8 mouse cellular contexts compared by ENCODE assay signal in the genomic region with DNA sequence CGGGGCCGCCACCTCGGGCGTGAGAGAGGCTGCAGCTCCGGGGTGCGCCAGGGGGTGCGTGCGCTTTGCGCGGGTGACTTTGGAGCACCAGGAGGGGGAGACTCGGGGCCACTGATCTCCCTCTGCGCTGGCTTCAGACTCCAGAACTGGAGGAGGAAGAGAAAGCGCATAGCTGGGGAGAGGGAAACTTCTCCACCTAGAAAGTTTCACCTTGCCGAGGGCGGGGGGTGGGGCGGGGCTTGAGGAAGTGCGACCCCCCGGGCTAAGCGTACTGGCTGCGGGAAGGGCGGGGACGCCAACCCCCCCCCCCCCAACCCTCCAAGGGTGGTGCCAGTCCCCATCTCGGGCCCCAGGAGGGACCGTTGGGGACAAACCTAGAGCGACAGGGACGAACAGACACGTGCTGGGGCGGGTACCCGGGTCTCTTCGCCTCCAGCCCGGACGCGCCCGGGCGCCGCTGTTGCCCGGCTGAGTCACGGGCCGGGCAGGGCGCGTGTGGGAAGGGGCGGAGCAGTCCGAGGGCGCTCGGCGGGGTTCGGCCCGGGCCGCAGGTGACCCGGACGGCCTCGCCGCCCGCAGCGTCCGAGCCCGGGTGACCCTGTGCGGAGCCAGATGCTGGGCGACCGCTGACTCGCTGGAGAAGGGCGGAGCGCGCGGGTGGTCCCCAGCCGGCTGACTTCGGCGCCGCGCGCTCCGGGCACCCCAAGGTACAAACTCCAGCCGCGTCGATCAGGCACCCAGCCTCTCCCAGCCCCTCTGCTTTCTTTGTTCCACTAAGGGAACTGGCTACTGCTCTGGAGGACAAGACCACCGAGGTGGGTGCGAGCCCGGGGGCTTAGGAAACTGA. TPM values are rescaled to one million over a fixed set of nuclear protein-coding genes. Genes with fewer than 3 reads are reported as not detected.
DNase-seq lines count a peak whose midpoint lies in the region; ATAC-seq lines count a peak whose summit lies in the region.

A gene (plus strand): TSS at position 367 of the 847 bp plus-strand sequence.

- H3K9me3 ChIP-seq in forebrain, embryonic 14.5 days (replicated peaks; ENCODE audit: control insufficient read depth, low read length), result no peaks in the 10 kb centered on the region
- no peaks in the 10 kb centered on the region for H3K9me3 ChIP-seq in limb, embryonic 11.5 days (ENCODE audit: control insufficient read depth, low read length)
- H3K9me3 ChIP-seq in midbrain, embryonic 11.5 days (ENCODE audit: control insufficient read depth, low read length), result no peaks in the 10 kb centered on the region
- H3K9me3 ChIP-seq in stomach, embryonic 16.5 days (replicated peaks; ENCODE audit: control insufficient read depth, low read length), result no peaks in the 10 kb centered on the region

- H3K36me3 ChIP-seq in forebrain, embryonic 14.5 days (ENCODE audit: control insufficient read depth, insufficient read depth, low read length), result no peaks in the 10 kb centered on the region
- H3K36me3 ChIP-seq in limb, embryonic 11.5 days (ENCODE audit: control insufficient read depth, insufficient read depth, low read length), result no peaks in the 10 kb centered on the region
- H3K36me3 ChIP-seq in midbrain, embryonic 11.5 days (ENCODE audit: control insufficient read depth, insufficient read depth, low read length), result no peaks in the 10 kb centered on the region
- no peaks in the 10 kb centered on the region for H3K36me3 ChIP-seq in stomach, embryonic 16.5 days (ENCODE audit: control insufficient read depth, insufficient read depth, low read length)

- H3K27ac ChIP-seq in forebrain, embryonic 14.5 days (ENCODE audit: low read depth, low read length), result no peak within 1 kb of the TSS
- no peak within 1 kb of the TSS for H3K27ac ChIP-seq in limb, embryonic 11.5 days (replicated peaks; ENCODE audit: low read depth, low read length)
- H3K27ac ChIP-seq in midbrain, embryonic 11.5 days (ENCODE audit: low read depth, low read length), result no peak within 1 kb of the TSS
- H3K27ac ChIP-seq in stomach, embryonic 16.5 days (ENCODE audit: low read length), result peak within 1 kb of the TSS; percentile 88

- ATAC-seq in forebrain, embryonic 14.5 days, result peak; percentile 84
- peak; percentile 65 to 73 for ATAC-seq in hematopoietic stem cell, adult 5-6 weeks (replicated peaks in 1 of 2; ENCODE audit: insufficient read depth in 1 of 2, low FRiP score in 2 of 2, low TSS enrichment in 1 of 2, low read depth in 1 of 2, poor library complexity in 2 of 2, severe bottlenecking in 2 of 2)
- peak; percentile 85 for ATAC-seq in limb, embryonic 11.5 days (ENCODE audit: insufficient number of reproducible peaks, low FRiP score, low TSS enrichment, low read depth)
- ATAC-seq in midbrain, embryonic 11.5 days (ENCODE audit: low FRiP score), result peak; percentile 90
- peak; percentile 93 for ATAC-seq in stomach, embryonic 16.5 days (ENCODE audit: insufficient read depth, low FRiP score)

- DNase-seq in ES-CJ7 (ENCODE audit: low read depth, low spot score), result peak; percentile 58
- DNase-seq in adrenal gland, adult 2 months, result peak; percentile 85
- peak; percentile 37 for DNase-seq in forebrain, embryonic 14.5 days (ENCODE audit: low spot score)
- DNase-seq in limb, embryonic 11.5 days (ENCODE audit: low spot score), result peak; percentile 62
- peak; percentile 92 for DNase-seq in midbrain, embryonic 11.5 days (ENCODE audit: low spot score, missing footprints)
- DNase-seq in cerebellum, adult 11-12 months, result no peak

- peaks cover 16% of the 10 kb centered on the region for H3K27me3 ChIP-seq in forebrain, embryonic 14.5 days (replicated peaks; ENCODE audit: control insufficient read depth, insufficient read depth, low read length)
- H3K27me3 ChIP-seq in limb, embryonic 11.5 days (ENCODE audit: control insufficient read depth, insufficient read depth, low read length), result peaks cover 8% of the 10 kb centered on the region; the same call in 1 of the 2 replicates
- H3K27me3 ChIP-seq in midbrain, embryonic 11.5 days (ENCODE audit: control insufficient read depth, insufficient read depth, low read length), result peaks cover 29% of the 10 kb centered on the region
- no peaks in the 10 kb centered on the region for H3K27me3 ChIP-seq in stomach, embryonic 16.5 days (ENCODE audit: control insufficient read depth, insufficient read depth, low read length)

- peaks cover 11% of the 10 kb centered on the region for H3K4me1 ChIP-seq in forebrain, embryonic 14.5 days (ENCODE audit: control insufficient read depth, insufficient read depth, low read length)
- H3K4me1 ChIP-seq in limb, embryonic 11.5 days (ENCODE audit: control insufficient read depth, insufficient read depth, low read length), result peaks cover 2% of the 10 kb centered on the region; the same call in 1 of the 2 replicates
- H3K4me1 ChIP-seq in midbrain, embryonic 11.5 days (ENCODE audit: control insufficient read depth, insufficient read depth, low read length), result peaks cover 5% of the 10 kb centered on the region; the same call in 1 of the 2 replicates
- H3K4me1 ChIP-seq in stomach, embryonic 16.5 days (ENCODE audit: control insufficient read depth, insufficient read depth, low read length), result 0 out of 2 replicates have a peak, but pooled peaks cover 3% of the 10 kb centered on the region

- H3K4me3 ChIP-seq in forebrain, embryonic 14.5 days (ENCODE audit: low read depth, low read length), result peak within 1 kb of the TSS; percentile 68
- peak within 1 kb of the TSS; percentile 41 for H3K4me3 ChIP-seq in limb, embryonic 11.5 days (ENCODE audit: low read depth, low read length)
- peak within 1 kb of the TSS; percentile 60 for H3K4me3 ChIP-seq in midbrain, embryonic 11.5 days (ENCODE audit: low read depth, low read length)
- peak within 1 kb of the TSS; percentile 69 for H3K4me3 ChIP-seq in stomach, embryonic 16.5 days (replicated peaks; ENCODE audit: low read length)

- H3K9ac ChIP-seq in forebrain, embryonic 14.5 days (ENCODE audit: low read length), result peak within 1 kb of the TSS; percentile 63
- H3K9ac ChIP-seq in limb, embryonic 11.5 days (ENCODE audit: low read length), result peak within 1 kb of the TSS; percentile 62
- H3K9ac ChIP-seq in midbrain, embryonic 11.5 days (ENCODE audit: low read length), result peak within 1 kb of the TSS; percentile 57
- H3K9ac ChIP-seq in stomach, embryonic 16.5 days (ENCODE audit: low read length), result peak within 1 kb of the TSS; percentile 82

- peak within 1 kb of the TSS; percentile 98 for H3K4me2 ChIP-seq in forebrain, embryonic 14.5 days (ENCODE audit: low read length)
- peak within 1 kb of the TSS; percentile 96 for H3K4me2 ChIP-seq in limb, embryonic 11.5 days (ENCODE audit: low read depth, severe bottlenecking)
- peak within 1 kb of the TSS; percentile 99 for H3K4me2 ChIP-seq in midbrain, embryonic 11.5 days
- peak within 1 kb of the TSS; percentile 86 for H3K4me2 ChIP-seq in stomach, embryonic 16.5 days (ENCODE audit: low read depth, low read length)

- under 1% methylated on average over 66 of the region's 78 CpGs for WGBS in forebrain, embryonic 14.5 days
- under 1% methylated on average over 54 of the region's 78 CpGs for WGBS in limb, embryonic 11.5 days
- under 1% methylated on average over 68 of the region's 78 CpGs for WGBS in midbrain, embryonic 11.5 days
- WGBS in stomach, embryonic 16.5 days, result under 1% methylated on average over 68 of the region's 78 CpGs

RNA-seq across cellular contexts. Expression of the gene that starts here (rescaled TPM):
- total RNA-seq in adrenal gland, adult 2 months (2021), result 10 to 100 TPM in 1 of 2 experiments, 1 to 10 TPM in 1; 7.8 to 11.5 TPM
- polyA plus RNA-seq in adrenal gland, adult 2 months (2012; rRNA removed), result 0.84 and 1.5 TPM in 2 replicates
- polyA plus RNA-seq in forebrain, embryonic 14.5 days (2014; fragmentation: Nextera tagmentation; extraction: Ambion mirVana), result 0.98 and 1.4 TPM in 2 replicates
- total RNA-seq in hematopoietic stem cell, adult 5-6 weeks (2017), result 1.2 and 2.6 TPM in 2 replicates
- polyA plus RNA-seq in limb, embryonic 11.5 days (2014; fragmentation: Nextera tagmentation; extraction: Ambion mirVana), result 12.3 and 14.5 TPM in 2 replicates
- polyA plus RNA-seq in midbrain, embryonic 11.5 days (2014; fragmentation: Nextera tagmentation; extraction: Ambion mirVana), result 1.1 and 1.6 TPM in 2 replicates
- 12.3 and 13.4 TPM in 2 replicates for polyA plus RNA-seq in stomach, embryonic 16.5 days (2015; fragmentation: Nextera tagmentation; extraction: Ambion mirVana)
